Mouse (Mus musculus) hindbrain, embryonic 10.5 days (tissue): Measurements from ENCODE around the gene Klhl30. TPM values are rescaled to one million over a fixed set of nuclear protein-coding genes. Genes with fewer than 3 reads are reported as not detected.
A peak's percentile ranks its signal among the peaks of the same experiment; 100 is the strongest.

Experiments used
- DNase-seq: peaks from one replicate; pipeline ENCODE4 v3.0.0-alpha.2; 2017; ENCODE audit warnings: low spot score
- H3K27ac ChIP-seq: fragments of 300-500 bp; sonication (generic); 2 replicates; pipeline ENCODE4 v1.5.1; 2016; ENCODE audit warnings: mild to moderate bottlenecking, moderate library complexity
- H3K27me3 ChIP-seq: fragments of 300-500 bp; sonication (generic); 2 replicates; pipeline ENCODE4 v1.6.1; 2016; ENCODE audit warnings: mild to moderate bottlenecking; ENCODE audit not compliant: poor library complexity, insufficient read depth, severe bottlenecking
- H3K36me3 ChIP-seq: fragments of 300-500 bp; sonication (generic); 2 replicates; pipeline ENCODE4 v1.6.1; 2016; ENCODE audit warnings: mild to moderate bottlenecking, moderate library complexity
- H3K4me1 ChIP-seq: fragments of 300-500 bp; sonication (generic); replicated peaks from 2 replicates; pipeline ENCODE4 v1.6.1; 2016; ENCODE audit warnings: mild to moderate bottlenecking
- H3K4me3 ChIP-seq: fragments of 300-500 bp; sonication (generic); 2 replicates; pipeline ENCODE4 v1.5.1; 2016; ENCODE audit warnings: mild to moderate bottlenecking, moderate library complexity
- H3K9me3 ChIP-seq: fragments of 300-500 bp; sonication (generic); 2 replicates; pipeline ENCODE4 v1.6.1; 2016; ENCODE audit warnings: mild to moderate bottlenecking, moderate library complexity
- WGBS: fragments of 180-500 bp; shearing (Covaris S2); methylation state at CpG from one replicate; pipeline ENCODE4 v1.1.7; 2016; 5-methylcytosine and 5-hydroxymethylcytosine counted together
- polyA plus RNA-seq: library from polyadenylated mRNA; unstranded; fragments of >200 nt; fragmentation: Nextera tagmentation; extraction: Ambion mirVana; gene quantifications from 2 replicates; pipeline ENCODE4 v1.2.1, GENCODE M21; 2016

The Klhl30 gene
- polyA plus RNA-seq, 1 experiment from 2014 or later: 0.35 TPM

DNA sequence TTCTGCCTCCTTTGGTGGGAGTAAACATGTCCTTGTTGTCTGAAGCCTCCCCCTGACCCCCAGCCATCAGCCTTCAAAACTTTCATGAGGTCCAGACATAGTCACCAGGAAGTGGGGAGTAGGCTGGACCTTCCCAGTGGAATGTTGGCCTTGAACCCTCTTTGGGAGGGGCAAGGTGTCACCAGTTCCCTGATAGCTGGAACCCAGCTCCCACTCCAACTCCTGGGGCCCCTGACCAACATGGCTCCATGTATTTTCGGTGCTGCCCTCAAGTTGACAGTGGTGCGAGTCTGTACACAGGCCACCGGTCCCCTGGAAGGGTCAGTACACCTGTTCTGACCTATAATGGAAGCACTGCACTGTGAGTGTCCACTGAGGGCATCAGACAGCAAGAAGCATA, 16.5 kb downstream of the Klhl30 start:
- Histone ChIP-seq H3K27ac (no peak overlapping the region), H3K27me3 (peaks cover 34% of the 10 kb centered on the region), H3K4me1 (peaks cover 20% of the 10 kb centered on the region), H3K36me3 (peaks cover 38% of the 10 kb centered on the region), H3K9me3 (peaks cover 13% of the 10 kb centered on the region; the same call in 1 of the 2 replicates), H3K4me3 (no peak overlapping the region)
- DNase-seq: no peak
- 94% methylated on average over 3 of the region's 3 CpGs for whole genome bisulfite sequencing

DNA sequence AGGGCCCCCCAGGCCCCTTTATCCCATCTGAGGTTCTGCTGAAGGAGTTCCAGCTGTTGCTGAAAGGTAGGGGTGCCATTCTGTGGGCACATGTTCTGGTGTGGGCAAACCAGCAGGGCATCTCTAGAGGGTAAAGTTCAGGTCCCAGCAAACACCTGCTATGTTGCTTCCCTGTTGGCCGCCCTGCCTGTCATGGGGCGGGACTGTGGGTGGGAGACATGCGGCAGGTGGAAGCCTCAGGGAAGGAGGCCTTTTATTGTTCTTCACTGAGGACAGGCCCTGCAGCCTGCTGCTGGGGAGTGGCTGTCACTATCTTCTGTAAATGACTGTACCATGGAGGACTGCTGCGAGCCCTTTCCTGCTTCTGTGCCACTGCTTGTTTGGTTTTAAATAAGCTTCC, 18.6 kb downstream of the Klhl30 start:
- WGBS: 72% methylated on average over 4 of the region's 4 CpGs
- peaks cover 59% of the 10 kb centered on the region for H3K36me3 ChIP-seq

DNA sequence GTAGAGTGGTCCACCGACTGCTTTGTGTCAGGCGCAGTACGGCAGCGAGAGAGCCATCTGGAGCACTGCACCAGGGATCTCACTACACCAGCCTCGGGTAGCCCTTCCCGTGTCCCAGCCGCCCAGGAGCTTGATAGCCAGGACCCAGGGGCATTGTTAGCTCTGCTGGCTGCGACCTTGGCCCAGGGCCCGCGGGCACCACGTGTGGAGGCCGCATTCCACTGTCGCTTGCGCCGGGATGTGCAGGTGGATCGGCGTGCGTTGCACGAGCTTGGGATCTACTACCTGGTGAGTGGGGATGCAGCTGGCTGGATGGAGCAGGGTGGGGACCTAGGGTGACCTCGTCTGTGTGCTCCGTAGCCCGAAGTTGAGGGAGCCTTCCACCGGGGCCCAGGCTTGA, 19.2 kb downstream of the Klhl30 start:
- H3K27ac ChIP-seq: no peak overlapping the region
- H3K9me3 ChIP-seq: no peaks in the 10 kb centered on the region
- no peak for DNase-seq
- H3K36me3 ChIP-seq: peaks cover 66% of the 10 kb centered on the region
- peaks cover 32% of the 10 kb centered on the region for H3K27me3 ChIP-seq
- no peak overlapping the region for H3K4me3 ChIP-seq
- 91% methylated on average over 23 of the region's 23 CpGs for WGBS
- H3K4me1 ChIP-seq: peaks cover 20% of the 10 kb centered on the region

More for the DNA sequence above, 18.6 kb downstream of the Klhl30 start:
- 0 out of 2 replicates have a peak overlapping the region, but pooled peaks have one; percentile 12 for H3K27ac ChIP-seq
- peaks cover 4% of the 10 kb centered on the region; the same call in 1 of the 2 replicates for H3K9me3 ChIP-seq
- peaks cover 20% of the 10 kb centered on the region for H3K4me1 ChIP-seq
- DNase-seq: no peak
- peaks cover 34% of the 10 kb centered on the region for H3K27me3 ChIP-seq
- no peak overlapping the region for H3K4me3 ChIP-seq

DNA sequence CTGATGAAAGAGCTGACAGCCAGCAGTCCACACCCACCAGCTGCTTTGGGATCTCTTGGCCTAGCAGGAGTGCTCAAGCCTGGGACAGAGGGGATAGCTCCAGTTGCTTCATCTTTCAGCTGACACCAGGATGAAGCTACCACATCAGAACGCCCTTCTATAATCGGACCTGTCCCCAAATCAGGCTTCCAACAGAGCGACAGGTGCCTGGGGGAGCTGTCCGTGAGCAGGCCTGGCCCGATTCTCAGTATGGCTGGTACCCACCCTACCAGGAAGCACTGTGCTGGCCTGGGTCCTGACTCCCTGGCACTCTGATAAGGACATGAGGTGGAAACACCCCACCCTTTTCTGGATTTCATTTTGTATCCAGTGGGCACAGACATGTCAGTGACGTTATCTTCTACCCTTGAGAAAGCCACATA, 22.6 kb downstream of the Klhl30 start:
- H3K27me3 ChIP-seq: no peaks in the 10 kb centered on the region
- no peaks in the 10 kb centered on the region for H3K9me3 ChIP-seq
- 94% methylated on average over 6 of the region's 6 CpGs for WGBS
- no peak overlapping the region for H3K4me3 ChIP-seq
- no peaks in the 10 kb centered on the region for H3K4me1 ChIP-seq
- no peak for DNase-seq
- peaks cover 98% of the 10 kb centered on the region for H3K36me3 ChIP-seq
- no peak overlapping the region for H3K27ac ChIP-seq

DNA sequence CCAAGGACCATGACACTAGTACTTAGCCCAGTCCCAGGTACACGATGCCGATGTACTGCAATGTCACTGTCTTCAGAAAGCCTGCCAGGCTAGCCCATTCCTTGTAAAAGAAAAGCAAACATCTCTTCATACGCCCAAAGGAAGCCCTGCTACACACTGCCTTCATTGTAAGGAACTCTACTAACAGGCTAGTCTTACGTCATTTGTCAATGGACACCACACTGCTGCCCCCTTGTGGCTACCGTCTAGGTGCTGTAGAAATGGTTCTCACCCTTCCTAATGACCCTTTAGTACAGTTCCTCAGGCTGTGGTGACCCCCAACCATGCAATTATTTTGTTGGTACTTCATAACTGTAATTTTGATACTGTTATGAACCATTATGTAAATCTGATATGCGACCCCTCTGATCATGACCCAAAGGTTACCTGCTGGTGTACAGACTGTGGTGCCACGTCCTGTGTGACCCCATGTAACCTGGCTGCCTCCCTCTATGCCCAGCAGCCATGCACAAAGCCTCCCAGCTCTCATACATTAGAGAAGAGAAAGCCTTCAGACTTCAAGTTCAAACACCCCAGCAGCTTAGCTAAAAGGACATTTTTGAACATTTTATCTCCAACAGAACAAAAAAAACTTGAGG, 29.8 kb downstream of the Klhl30 start:
- DNase-seq: peak; percentile 75
- Histone ChIP-seq H3K27ac (no peak overlapping the region), H3K4me3 (no peak overlapping the region), H3K36me3 (peaks cover 98% of the 10 kb centered on the region), H3K4me1 (no peaks in the 10 kb centered on the region), H3K9me3 (no peaks in the 10 kb centered on the region), H3K27me3 (no peaks in the 10 kb centered on the region)
- 67% methylated on average over 7 of the region's 7 CpGs for WGBS

DNA sequence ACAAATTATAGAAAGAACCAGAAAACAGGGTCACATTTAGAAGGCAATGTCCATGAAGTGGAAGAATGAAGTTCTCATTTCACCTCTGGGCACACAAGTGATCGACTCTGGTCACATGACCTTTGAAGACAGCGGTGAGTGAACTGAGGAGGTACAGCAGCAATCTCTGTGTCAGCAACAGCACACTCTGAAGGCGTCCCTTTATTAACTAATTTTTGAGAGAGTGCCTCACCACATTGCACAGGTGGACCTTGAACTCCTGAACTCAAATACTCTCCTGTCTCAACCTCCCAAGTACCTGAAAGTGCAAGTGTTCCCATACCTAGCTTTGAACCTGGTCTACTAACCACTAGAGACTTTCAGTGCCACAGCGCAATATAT, 30.3 kb downstream of the Klhl30 start:
- H3K4me1 ChIP-seq: no peaks in the 10 kb centered on the region
- H3K36me3 ChIP-seq: peaks cover 98% of the 10 kb centered on the region
- no peaks in the 10 kb centered on the region for H3K27me3 ChIP-seq
- H3K9me3 ChIP-seq: no peaks in the 10 kb centered on the region
- 94% methylated on average over 4 of the region's 4 CpGs for WGBS
- H3K27ac ChIP-seq: no peak overlapping the region
- H3K4me3 ChIP-seq: no peak overlapping the region
- no peak for DNase-seq

DNA sequence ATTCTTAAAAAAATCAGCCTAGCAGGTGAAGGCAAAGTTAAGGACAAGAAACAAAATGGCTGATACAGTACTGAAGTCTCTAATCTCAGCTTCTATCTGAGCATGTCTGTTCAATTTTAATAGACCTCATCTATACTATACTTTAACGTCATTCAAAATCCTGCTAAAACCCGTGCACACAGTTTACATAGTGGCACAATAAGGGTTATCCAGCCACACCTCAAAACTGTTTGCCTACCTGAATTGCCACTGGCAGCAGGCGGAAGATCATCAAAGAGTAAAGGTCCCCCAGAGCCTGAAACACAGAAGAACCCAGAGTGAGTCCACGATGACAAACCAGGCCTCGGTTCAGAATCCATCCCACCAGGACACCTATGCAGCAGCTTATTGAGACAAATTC, 39.6 kb downstream of the Klhl30 start:
- Histone ChIP-seq H3K4me3 (no peak overlapping the region), H3K27ac (no peak overlapping the region), H3K4me1 (0 out of 2 replicates have a peak, but pooled peaks cover 3% of the 10 kb centered on the region), H3K27me3 (no peaks in the 10 kb centered on the region), H3K36me3 (peaks cover 98% of the 10 kb centered on the region), H3K9me3 (no peaks in the 10 kb centered on the region)
- 96% methylated on average over 5 of the region's 5 CpGs for WGBS
- DNase-seq: no peak

DNA sequence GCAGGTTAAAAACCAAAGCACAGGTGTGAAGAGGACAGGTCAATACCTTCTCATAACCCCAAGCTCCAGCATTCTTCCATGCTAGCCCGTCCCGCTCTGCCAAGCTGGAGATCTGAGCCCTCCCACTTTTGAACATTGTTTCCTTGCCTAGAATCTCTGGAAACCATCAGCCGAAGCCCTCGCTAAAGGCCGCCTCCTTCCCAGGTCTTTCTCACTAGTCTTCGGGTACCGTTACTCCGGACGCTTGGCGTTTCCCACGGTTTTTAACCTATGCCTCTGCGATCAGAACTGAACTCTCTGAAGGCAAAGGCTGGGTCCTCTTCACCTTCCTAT, 47.1 kb downstream of the Klhl30 start:
- H3K36me3 ChIP-seq: peaks cover 42% of the 10 kb centered on the region
- peaks cover 27% of the 10 kb centered on the region for H3K4me1 ChIP-seq
- under 1% methylated on average over 12 of the region's 12 CpGs for WGBS
- H3K27ac ChIP-seq: peak overlapping the region; percentile 98
- no peak for DNase-seq
- H3K4me3 ChIP-seq: peak overlapping the region; percentile 87
- no peaks in the 10 kb centered on the region for H3K27me3 ChIP-seq
- no peaks in the 10 kb centered on the region for H3K9me3 ChIP-seq

DNA sequence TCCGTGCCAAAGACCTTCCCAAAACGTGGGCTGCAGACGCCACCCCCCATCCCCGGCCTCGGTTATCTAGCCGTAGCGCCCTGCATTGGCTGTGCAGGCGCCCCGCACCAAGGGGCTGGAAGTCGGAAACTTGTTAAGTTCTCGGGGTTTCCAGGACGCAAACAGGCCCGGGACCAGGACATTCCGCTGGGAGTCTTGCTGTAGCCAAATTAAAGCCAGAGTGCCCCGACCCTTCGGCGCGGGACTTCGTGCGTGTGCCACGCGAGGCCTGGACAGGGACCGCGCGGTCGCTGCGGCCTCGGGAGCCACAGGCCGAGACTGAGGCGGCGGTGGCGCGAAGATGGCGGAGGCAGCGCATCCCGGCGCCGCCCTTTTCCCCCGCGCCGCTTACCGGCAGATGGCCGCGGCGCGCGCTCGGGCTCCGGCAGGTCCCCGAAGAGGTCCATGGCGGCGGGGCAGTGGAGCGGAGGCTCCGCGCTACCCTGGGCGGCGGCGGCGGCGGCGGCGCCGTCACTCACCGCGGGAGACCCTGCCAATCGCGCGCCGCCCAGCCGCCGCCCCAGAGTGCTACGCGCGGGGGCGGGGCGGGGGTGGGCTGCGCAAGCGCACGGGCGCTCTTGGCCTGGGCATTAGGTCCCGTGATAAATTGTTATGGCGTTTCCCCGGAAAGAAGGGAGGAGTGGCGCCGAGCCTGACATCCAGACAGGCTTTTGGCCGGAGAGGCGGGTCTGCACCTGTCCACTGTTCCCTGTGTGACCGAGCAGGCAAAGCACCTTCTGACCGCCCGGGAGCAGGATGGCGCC, 47.6 kb downstream of the Klhl30 start, which contains the start of gene Ilkap:
Gene Ilkap (minus strand): TSS at position 556 of the 803 bp plus-strand sequence.
- Histone ChIP-seq H3K27ac (peak within 1 kb of the TSS; percentile 98), H3K27me3 (no peaks in the 10 kb centered on the region), H3K4me3 (peak within 1 kb of the TSS; percentile 87), H3K9me3 (no peaks in the 10 kb centered on the region), H3K36me3 (peaks cover 37% of the 10 kb centered on the region), H3K4me1 (peaks cover 27% of the 10 kb centered on the region)
- peak; percentile 87 for DNase-seq
- under 1% methylated on average over 84 of the region's 91 CpGs for WGBS

DNA sequence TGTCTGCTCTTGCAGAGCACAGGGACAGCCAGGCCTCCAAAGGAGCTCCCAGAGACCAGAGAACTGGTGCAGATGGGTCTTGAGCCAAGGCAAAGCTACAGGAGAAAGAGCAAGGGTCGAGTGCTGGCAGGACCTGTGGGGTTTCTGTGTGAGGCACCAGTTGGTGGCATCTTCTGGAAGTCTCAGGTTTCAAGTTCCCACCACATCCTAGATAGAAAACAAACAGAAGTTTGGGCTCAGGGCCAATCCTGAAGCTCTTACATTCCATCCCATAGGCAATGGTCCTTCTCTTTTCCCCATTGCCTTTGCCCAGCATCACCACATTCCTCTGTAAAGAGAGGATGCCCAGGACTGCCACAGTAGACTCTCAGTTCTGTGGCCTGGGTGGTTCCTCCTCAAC, 54.2 kb downstream of the Klhl30 start:
- Histone ChIP-seq H3K27ac (no peak overlapping the region), H3K36me3 (no peaks in the 10 kb centered on the region), H3K27me3 (peaks cover 11% of the 10 kb centered on the region), H3K4me1 (no peaks in the 10 kb centered on the region; the same call in 1 of the 2 replicates), H3K9me3 (no peaks in the 10 kb centered on the region), H3K4me3 (no peak overlapping the region)
- 40% methylated on average over 1 of the region's 1 CpGs for WGBS
- DNase-seq: no peak

DNA sequence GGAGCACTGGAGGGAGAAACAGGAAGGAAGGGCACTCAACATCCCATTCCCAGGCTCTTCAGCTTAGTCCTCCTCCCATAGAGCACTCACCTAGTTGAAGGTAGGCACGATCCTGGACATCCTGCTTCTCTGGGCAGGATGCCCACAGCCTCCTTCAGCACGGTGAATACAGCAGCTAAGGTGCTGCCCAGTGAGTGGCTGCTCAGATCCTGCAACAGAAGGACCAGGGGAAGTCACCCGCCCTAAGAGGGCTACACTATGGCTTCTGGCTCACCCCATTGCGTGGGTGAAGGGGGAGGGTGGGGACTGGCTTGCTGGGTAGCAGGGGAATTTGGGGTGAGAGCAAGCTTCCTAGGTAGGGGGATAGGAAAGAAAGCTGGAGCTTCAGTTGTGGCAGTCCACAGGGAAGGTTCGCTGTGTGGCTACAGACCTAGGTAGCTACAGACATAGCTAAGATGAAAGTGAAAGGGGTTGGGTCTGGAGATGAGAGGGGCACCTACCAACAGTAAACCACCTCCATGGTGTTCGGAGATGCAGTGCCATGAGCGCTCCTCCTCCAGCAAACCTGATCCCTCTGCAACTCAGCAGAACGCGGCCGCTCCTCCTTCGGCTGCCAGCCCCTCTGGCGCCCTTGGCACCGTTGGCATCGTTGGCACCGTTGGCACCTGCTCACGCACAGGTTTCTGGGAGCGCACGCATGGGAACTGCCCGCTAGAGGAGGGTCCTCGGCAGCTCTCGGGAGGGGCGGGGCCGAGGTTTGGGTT, 54.8 kb downstream of the Klhl30 start:
- no peaks in the 10 kb centered on the region for H3K9me3 ChIP-seq
- H3K36me3 ChIP-seq: peaks cover 5% of the 10 kb centered on the region; the same call in 1 of the 2 replicates
- 59% methylated on average over 23 of the region's 23 CpGs for WGBS
- peaks cover 4% of the 10 kb centered on the region for H3K4me1 ChIP-seq
- peaks cover 11% of the 10 kb centered on the region for H3K27me3 ChIP-seq
- H3K4me3 ChIP-seq: no peak overlapping the region
- no peak overlapping the region for H3K27ac ChIP-seq
- DNase-seq: no peak

DNA sequence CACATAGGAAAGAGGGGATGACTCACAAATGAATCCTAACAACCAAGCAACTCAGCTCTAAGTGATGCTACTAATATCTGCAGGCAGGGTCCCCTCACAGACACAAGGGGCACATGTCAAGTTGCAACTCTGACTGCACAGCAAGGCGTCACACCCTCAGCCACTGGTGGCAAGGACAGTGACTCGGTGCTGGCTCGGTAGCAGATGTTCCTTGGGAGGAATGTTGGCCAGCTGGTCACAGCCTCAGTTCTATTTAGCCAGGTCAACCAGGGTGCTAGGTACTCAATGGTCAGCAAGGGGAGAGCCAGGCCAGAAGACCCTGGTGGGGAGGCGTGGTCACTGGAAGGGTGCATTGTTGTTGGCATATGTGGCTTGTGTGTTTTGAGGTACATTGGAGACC, 57.0 kb downstream of the Klhl30 start:
- H3K4me3 ChIP-seq: no peak overlapping the region

More for the DNA sequence above, 57.0 kb downstream of the Klhl30 start:
- Histone ChIP-seq H3K36me3 (peaks cover 19% of the 10 kb centered on the region), H3K9me3 (no peaks in the 10 kb centered on the region), H3K27me3 (peaks cover 17% of the 10 kb centered on the region), H3K4me1 (peaks cover 25% of the 10 kb centered on the region), H3K27ac (no peak overlapping the region)
- DNase-seq: no peak
- WGBS: 80% methylated on average over 4 of the region's 4 CpGs
